Mouse (Mus musculus): ENCODE results near the gene Fkbp2.

- TF ChIP-seq POLR2A (IDR thresholded peaks at IDR 0.05; ENCODE audit: control insufficient read depth, low read depth, low read length) (peak; percentile 70; the same call in 1 of the 2 replicates), CTCF (IDR thresholded peaks at IDR 0.05; ENCODE audit: control insufficient read depth, insufficient read depth, insufficient replicate concordance, low read depth, low read length) (no peak)
Observed at GRCm38 (mm10) chr19:6942249-6942691, 38.0 kb downstream of the Fkbp2 start, which contains the start of gene Gpr137.

Data from testis, adult 2 months (tissue).